Mouse (Mus musculus): Measurements from ENCODE around the gene Dlg4. TPM values are rescaled to one million over a fixed set of nuclear protein-coding genes. Genes with fewer than 3 reads are reported as not detected.

Gene Dlg4
- total and polyA plus RNA-seq, 3 experiments, result 6.8 to 15.3 (median 7.3) TPM

GRCm38 (mm10) chr11:70053898-70054570 is 37.3 kb downstream of the Dlg4 start, which contains the start of gene Asgr1:
Gene Asgr1 (plus strand): TSS chr11:70054085.
- dilution Hi-C loops (cut with MboI; ENCODE audit: extremely low pct_ligation_motif_present, extremely low pct_unique_long_range_greater_than_20kb, low sequenced_read_pairs), result no loop called here
- Histone ChIP-seq H3K27ac (ENCODE audit: insufficient read depth, low read depth) (no peak within 1 kb of the TSS), H3K36me3 (replicated peaks in 1 of 2; ENCODE audit: control insufficient read depth in 1 of 2, insufficient read depth in 1 of 2, low read length in 1 of 2) (no peaks in the 10 kb centered on the region), H3K27me3 (replicated peaks) (peaks cover 45% of the 10 kb centered on the region), H3K9ac (ENCODE audit: insufficient read depth, low read depth) (no peak within 1 kb of the TSS), H3K4me3 (replicated peaks in 1 of 3; ENCODE audit: low read depth in 2 of 3, low read length in 2 of 3, poor library complexity in 1 of 3) (no peak within 1 kb of the TSS), H3K4me2 (ENCODE audit: insufficient read depth, low read depth, poor library complexity, severe bottlenecking) (no peak within 1 kb of the TSS), H3K4me1 (ENCODE audit: control insufficient read depth in 1 of 2, insufficient read depth in 2 of 2) (0 out of 4 replicates have a peak, but pooled peaks cover 0 to 3% of the 10 kb centered on the region in 2 experiments), H3K79me2 (replicated peaks; ENCODE audit: control insufficient read depth, extremely low read depth, insufficient read depth, poor library complexity, severe bottlenecking) (no peaks in the 10 kb centered on the region), H3K9me3 (replicated peaks; ENCODE audit: low read length) (no peaks in the 10 kb centered on the region)
- DNase-seq (ENCODE audit: extremely low read depth), result no peak
- in situ Hi-C loops (cut with MboI; ENCODE audit: low pct_ligation_motif_present, low pct_unique_long_range_greater_than_20kb, low sequenced_read_pairs), result no loop called here
- TF ChIP-seq POLR2A (IDR thresholded peaks at IDR 0.05; ENCODE audit: low read depth, low read length), result no peak
- no peak for TF ChIP-seq NRF1 (IDR thresholded peaks at IDR 0.05; ENCODE audit: low read depth, low read length)
- TF ChIP-seq ZKSCAN1 (IDR thresholded peaks at IDR 0.05; ENCODE audit: borderline replicate concordance, low read depth, low read length), result no peak
- TF ChIP-seq ETS1 (conservative IDR thresholded peaks at IDR 0.05; ENCODE audit: low read depth, low read length), result no peak
- no peak for TF ChIP-seq MEF2A (IDR thresholded peaks at IDR 0.05; ENCODE audit: borderline replicate concordance, low read depth, low read length)
- TF ChIP-seq JUND (conservative IDR thresholded peaks at IDR 0.05; ENCODE audit: low read depth, low read length), result no peak
- TF ChIP-seq TBP (conservative IDR thresholded peaks at IDR 0.05; ENCODE audit: low read depth, low read length), result no peak
- no peak for TF ChIP-seq MAZ (IDR thresholded peaks at IDR 0.05; ENCODE audit: low read depth, low read length)
- no peak for TF ChIP-seq MAX (IDR thresholded peaks at IDR 0.05; ENCODE audit: low read length)
- no peak for TF ChIP-seq JUN (IDR thresholded peaks at IDR 0.05; ENCODE audit: insufficient read depth, low read depth, low read length)
- TF ChIP-seq E2F4 (IDR thresholded peaks at IDR 0.05; ENCODE audit: insufficient replicate concordance, low read depth, low read length), result no peak

DNA sequence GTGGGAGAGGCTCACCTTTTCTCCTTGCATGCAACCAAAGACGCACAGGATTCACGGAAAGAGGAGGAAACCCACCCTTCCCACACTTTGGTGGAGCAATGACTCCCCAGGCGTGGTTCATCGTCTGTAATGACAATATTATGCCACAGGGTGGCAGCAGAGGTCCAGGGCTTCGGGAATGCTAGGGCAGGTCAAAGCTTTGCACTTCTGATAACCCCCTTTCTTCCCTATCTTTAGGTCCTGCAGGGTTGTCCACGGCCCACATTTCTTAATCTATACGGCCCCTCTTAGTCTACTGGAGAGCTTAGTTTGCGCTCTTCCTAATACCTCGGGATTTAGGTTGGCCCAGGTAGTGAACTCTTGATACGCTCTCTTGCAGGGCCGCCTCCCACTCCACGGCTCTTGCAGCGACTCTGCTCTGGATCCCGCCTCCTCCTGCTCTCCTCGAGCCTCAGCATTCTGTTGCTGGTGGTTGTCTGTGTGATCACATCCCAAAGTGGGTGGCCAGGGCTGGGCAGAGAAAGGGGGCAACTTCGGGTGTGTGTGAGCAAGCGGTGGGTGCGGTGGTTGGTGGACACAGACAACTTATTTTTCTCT is 39.0 kb downstream of the Dlg4 start:
- Histone ChIP-seq H3K4me3 (replicated peaks in 1 of 3; ENCODE audit: low read depth in 2 of 3, low read length in 2 of 3, poor library complexity in 1 of 3) (no peak overlapping the region), H3K27ac (ENCODE audit: insufficient read depth, low read depth) (no peak overlapping the region), H3K36me3 (replicated peaks in 1 of 2; ENCODE audit: control insufficient read depth in 1 of 2, insufficient read depth in 1 of 2, low read length in 1 of 2) (no peaks in the 10 kb centered on the region), H3K27me3 (replicated peaks) (peaks cover 40% of the 10 kb centered on the region), H3K4me2 (ENCODE audit: insufficient read depth, low read depth, poor library complexity, severe bottlenecking) (no peak overlapping the region), H3K9ac (ENCODE audit: insufficient read depth, low read depth) (no peak overlapping the region), H3K79me2 (replicated peaks; ENCODE audit: control insufficient read depth, extremely low read depth, insufficient read depth, poor library complexity, severe bottlenecking) (no peaks in the 10 kb centered on the region), H3K9me3 (replicated peaks; ENCODE audit: low read length) (no peaks in the 10 kb centered on the region), H3K4me1 (ENCODE audit: control insufficient read depth in 1 of 2, insufficient read depth in 2 of 2) (peaks cover 0 to 6% of the 10 kb centered on the region in 2 experiments; a peak in 1 of 4 replicates)
- dilution Hi-C loops (cut with MboI; ENCODE audit: extremely low pct_ligation_motif_present, extremely low pct_unique_long_range_greater_than_20kb, low sequenced_read_pairs), result no loop called here
- peak; percentile 75 for DNase-seq (ENCODE audit: extremely low read depth)
- in situ Hi-C loops (cut with MboI; ENCODE audit: low pct_ligation_motif_present, low pct_unique_long_range_greater_than_20kb, low sequenced_read_pairs), result loop anchor here (5.0 kb wide), 1 partner anchor 142 kb away; no protein-coding TSS in a partner anchor
- peak; percentile 96 to 98 for TF ChIP-seq CTCF (conservative IDR thresholded peaks at IDR 0.05 in 1 of 2, IDR thresholded peaks at IDR 0.05 in 1 of 2; ENCODE audit: low read depth in 2 of 2, low read length in 2 of 2)
- no peak for TF ChIP-seq BHLHE40 (IDR thresholded peaks at IDR 0.05; ENCODE audit: low read depth, low read length)
- TF ChIP-seq RAD21 (IDR thresholded peaks at IDR 0.05; ENCODE audit: low read depth, low read length), result peak; percentile 95
- no peak for TF ChIP-seq USF1 (IDR thresholded peaks at IDR 0.05; ENCODE audit: low read depth, low read length)
- TF ChIP-seq ZC3H11A (IDR thresholded peaks at IDR 0.05; ENCODE audit: low read depth, low read length), result peak; percentile 73
- TF ChIP-seq SMC3 (IDR thresholded peaks at IDR 0.05; ENCODE audit: low read depth, low read length), result peak; percentile 92
- TF ChIP-seq ZMIZ1 (IDR thresholded peaks at IDR 0.05; ENCODE audit: low read depth, low read length), result no peak
- TF ChIP-seq IRF4 (IDR thresholded peaks at IDR 0.05; ENCODE audit: low read depth, low read length), result peak; percentile 42; the same call in 1 of the 2 replicates

All from CH12.LX (cell line).